In genomic region chr8:70300881-70301280, GRCm38 (mm10) we compare ENCODE assay signal across 2 mouse cellular contexts.
TF ChIP-seq lines count a peak whose summit lies in the region.

No protein-coding gene starts in this region.

TF ChIP-seq in MEL, 35 proteins besides CTCF, POLR2A, EP300 and RAD21:
- TF ChIP-seq MXI1 (IDR thresholded peaks at IDR 0.05; ENCODE audit: low read depth, low read length) (0 out of 2 replicates have a peak, but pooled peaks have one; percentile 36), MAFK (IDR thresholded peaks at IDR 0.05; ENCODE audit: borderline replicate concordance, low read depth, low read length) (no peak), HCFC1 (IDR thresholded peaks at IDR 0.05; ENCODE audit: low read depth, low read length) (no peak), ELF1 (IDR thresholded peaks at IDR 0.05; ENCODE audit: low read depth, low read length) (peak; percentile 56; the same call in 1 of the 2 replicates)

TF ChIP-seq in myocyte, 11 proteins besides CTCF, POLR2A, EP300 and RAD21:
- TF ChIP-seq MAX (IDR thresholded peaks at IDR 0.05; ENCODE audit: low read depth) (no peak), CEBPB (IDR thresholded peaks at IDR 0.05; ENCODE audit: insufficient read depth, poor library complexity, severe bottlenecking) (no peak), TCF3 (IDR thresholded peaks at IDR 0.05; ENCODE audit: insufficient read length, low read depth) (no peak), POLR2AphosphoS2 (IDR thresholded peaks at IDR 0.05; ENCODE audit: insufficient read length, low read depth) (no peak), REST (IDR thresholded peaks at IDR 0.05; ENCODE audit: insufficient read depth, insufficient read length) (no peak), MYOG (IDR thresholded peaks at IDR 0.05; ENCODE audit: control insufficient read depth in 1 of 3, insufficient read depth in 1 of 3, insufficient read length in 2 of 3, low read depth in 2 of 3) (no peak), E2F4 (IDR thresholded peaks at IDR 0.05; ENCODE audit: insufficient read depth) (no peak), MYOD1 (IDR thresholded peaks at IDR 0.05; ENCODE audit: control insufficient read depth in 1 of 3, insufficient read length in 2 of 3, low read depth in 2 of 3) (no peak), TCF12 (IDR thresholded peaks at IDR 0.05; ENCODE audit: insufficient read depth, poor library complexity, severe bottlenecking) (no peak), USF1 (IDR thresholded peaks at IDR 0.05; ENCODE audit: low read depth) (no peak), SRF (IDR thresholded peaks at IDR 0.05; ENCODE audit: control insufficient read depth, insufficient read length, low read depth) (no peak)
